Mouse (Mus musculus) ovary, postnatal 10 days (tissue): ENCODE results near the gene Gm9508.
"Not testable (repeated sequence)": the region's sequence is repeated elsewhere in the genome, so short reads cannot be mapped to it uniquely, and the experiment has no call there.

ENCODE experiments used
- DNase-seq: peaks from one replicate; pipeline ENCODE4 v3.0.0; 2022; ENCODE audit warnings: low spot score

The Gm9508 gene

DNA sequence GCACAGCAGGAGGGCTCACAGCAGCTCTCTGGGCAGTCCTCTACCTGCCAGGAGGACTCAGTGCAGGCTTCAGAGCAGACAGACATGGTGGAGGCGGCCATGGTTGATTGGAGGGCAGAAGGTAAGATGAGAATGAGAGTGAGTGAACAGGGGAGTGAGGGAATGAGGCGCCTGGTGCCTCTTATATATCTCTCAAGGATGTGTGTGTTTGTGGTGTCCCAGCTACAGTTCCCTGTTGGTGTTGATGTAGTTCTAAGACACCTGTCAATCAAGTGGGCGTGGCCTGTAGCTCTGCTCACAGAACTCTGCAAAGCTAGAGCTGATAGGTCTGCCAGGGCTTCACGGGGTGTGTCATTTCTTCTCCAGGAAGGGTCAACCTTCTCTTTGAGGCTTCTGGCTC, at the start of gene Gm9508:
TSS of gene Gm9508 (minus strand) at position 101 of the 400 bp plus-strand sequence.
- DNase-seq, result no peak

DNA sequence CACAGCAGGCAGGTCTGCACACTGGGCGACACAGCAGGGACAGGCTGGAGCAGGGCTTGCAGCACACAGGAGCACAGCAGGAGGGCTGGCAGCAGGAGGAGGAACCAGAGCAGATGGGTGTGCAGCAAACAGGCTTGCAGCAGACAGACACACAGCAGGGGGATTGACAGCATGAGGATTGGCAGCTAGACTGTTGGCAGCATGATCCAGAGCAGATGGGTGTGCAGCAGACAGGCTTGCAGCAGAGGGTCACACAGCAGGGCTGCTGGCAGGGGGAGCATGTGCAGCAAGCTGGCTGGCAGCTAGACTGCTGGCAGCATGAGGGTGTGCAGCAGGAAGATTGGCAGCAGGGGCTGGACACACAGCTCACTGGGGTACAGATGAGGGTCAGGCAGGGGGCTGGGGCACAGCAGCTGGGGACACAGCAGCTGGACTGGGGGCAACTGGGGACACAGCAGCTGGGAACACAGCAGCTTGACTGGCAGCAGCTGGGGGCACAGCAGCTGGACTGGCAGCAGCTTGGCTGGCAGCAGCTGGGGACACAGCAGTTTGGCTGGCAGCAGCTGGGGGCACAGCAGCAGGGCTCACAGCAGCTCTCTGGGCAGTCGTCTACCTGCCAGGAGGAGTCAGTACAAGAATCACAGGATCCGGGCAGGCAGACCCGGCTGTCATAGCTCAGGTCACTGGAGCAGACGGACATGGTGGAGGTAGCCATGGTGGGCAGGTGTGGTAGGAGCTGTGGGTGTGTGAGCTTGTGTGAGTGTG, 45.1 kb upstream of the Gm9508 start, which contains the start of gene Gm18596:
TSS of gene Gm18596 (minus strand) at position 715 of the 765 bp plus-strand sequence.
- not testable (repeated sequence) for DNase-seq

GRCm38 (mm10) chr10:77738929-77739328, 41.9 kb upstream of the Gm9508 start:
- no peak for DNase-seq

DNA sequence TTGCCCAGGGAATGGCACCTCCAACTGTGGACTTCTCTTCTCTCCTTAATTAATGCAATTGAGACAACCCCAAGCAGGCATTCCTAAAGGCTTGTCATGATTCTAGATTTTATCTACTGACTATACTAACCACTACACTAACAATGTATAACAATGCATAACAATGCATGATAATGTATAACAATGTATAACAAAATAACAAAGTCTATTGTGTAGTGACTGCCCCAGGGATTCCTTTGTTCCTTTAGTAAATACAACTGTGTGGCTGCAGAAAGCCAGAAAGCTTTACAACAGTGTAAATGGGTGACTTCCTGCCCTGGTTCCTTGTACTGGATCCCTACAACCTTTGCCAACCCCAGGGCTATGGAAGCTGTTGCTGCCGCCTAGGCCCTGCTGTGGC, 38.9 kb upstream of the Gm9508 start:
- no peak for DNase-seq

- DNase-seq, result no peak
Observed at GRCm38 (mm10) chr10:77729241-77729640, 32.2 kb upstream of the Gm9508 start.

- DNase-seq, result no peak
Observed at GRCm38 (mm10) chr10:77728280-77728679, 31.2 kb upstream of the Gm9508 start.

DNA sequence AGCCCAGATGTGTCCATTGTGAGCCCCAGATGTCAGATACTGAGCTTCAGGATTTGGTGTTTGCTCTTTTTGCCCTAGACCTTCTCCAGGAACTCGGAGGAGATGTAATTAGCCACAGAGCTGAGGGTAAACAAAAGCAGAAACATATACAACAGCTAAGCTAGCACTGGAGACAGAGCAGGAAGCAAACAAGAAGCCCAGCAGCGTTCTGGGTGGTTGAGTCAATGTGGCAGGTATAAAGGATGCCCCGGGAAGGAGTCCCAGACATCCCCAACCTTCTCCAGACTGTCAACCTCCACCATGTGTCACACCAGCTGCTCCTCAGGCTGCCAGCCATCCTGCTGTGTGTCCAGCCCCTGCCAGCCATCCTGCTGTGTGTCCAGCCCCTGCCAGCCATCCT, 29.2 kb upstream of the Gm9508 start, which contains the start of gene Gm10100:
TSS of gene Gm10100 (plus strand) at position 301 of the 400 bp plus-strand sequence.
- DNase-seq, result no peak

- DNase-seq, result no peak
Observed at GRCm38 (mm10) chr10:77724855-77725254, 27.8 kb upstream of the Gm9508 start.

- DNase-seq, result not testable (repeated sequence)
Observed at GRCm38 (mm10) chr10:77720299-77720698, 23.3 kb upstream of the Gm9508 start, which contains the start of gene Krtap12-1. Krtap12-1 (plus strand) TSS chr10:77720599.

DNA sequence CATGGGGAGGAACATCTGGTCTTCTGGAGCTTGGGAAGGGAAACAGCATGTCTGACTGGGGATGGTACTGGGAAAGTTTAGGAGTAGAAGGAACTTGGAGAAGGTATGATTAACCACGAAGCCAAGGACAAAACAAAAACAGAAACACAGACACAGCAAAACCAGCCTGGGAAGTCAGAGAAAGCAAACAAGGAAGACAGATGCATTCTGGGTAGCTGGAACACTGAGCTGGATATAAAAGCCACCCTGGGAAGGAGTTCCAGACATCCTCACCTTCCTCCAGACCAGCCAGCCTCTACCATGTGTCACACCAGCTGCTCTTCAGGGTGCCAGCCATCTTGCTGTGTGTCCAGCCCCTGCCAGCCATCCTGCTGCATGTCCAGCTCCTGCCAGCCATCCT, 18.5 kb upstream of the Gm9508 start, which contains the start of gene Gm10142:
TSS of gene Gm10142 (plus strand) at position 301 of the 400 bp plus-strand sequence.
- no peak for DNase-seq

DNA sequence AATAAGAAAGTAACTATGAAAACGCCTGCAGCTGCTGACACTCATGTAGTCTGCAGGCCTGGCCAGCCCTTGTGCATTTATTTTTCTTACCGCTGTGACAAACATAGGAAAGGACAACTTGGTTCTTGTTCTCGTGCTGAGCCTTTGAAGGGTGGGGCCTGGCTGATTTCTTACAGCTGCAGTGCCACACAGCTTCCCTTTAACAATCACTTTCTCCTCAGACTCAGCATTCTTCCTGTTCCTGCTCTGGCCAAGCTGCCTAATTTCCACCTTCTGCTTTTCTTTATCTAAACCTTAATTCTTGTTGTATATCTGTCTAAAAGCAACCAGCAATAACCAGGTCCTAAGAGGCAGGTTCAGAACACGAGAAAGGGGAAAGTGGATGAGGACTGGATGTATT, 16.7 kb upstream of the Gm9508 start:
- DNase-seq, result no peak

DNA sequence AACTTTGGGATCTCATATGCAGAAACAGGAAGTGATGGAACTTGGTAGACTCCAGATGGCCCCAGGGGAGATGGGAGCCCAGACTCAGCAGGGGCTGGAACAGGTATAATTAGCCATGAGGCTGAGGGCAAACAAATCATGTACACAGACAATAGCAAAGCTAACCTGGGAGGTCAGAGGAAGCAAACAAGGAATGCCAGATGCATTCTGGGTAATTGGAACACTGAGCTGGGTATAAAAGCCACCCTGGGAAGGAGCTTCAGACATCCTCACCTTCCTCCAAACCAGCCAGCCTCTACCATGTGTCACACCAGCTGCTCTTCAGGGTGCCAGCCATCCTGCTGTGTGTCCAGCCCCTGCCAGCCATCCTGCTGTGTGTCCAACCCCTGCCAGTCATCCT, 14.1 kb upstream of the Gm9508 start, which contains the start of gene Gm10024:
TSS of gene Gm10024 (plus strand) at position 301 of the 400 bp plus-strand sequence.
- DNase-seq, result not testable (repeated sequence)

DNA sequence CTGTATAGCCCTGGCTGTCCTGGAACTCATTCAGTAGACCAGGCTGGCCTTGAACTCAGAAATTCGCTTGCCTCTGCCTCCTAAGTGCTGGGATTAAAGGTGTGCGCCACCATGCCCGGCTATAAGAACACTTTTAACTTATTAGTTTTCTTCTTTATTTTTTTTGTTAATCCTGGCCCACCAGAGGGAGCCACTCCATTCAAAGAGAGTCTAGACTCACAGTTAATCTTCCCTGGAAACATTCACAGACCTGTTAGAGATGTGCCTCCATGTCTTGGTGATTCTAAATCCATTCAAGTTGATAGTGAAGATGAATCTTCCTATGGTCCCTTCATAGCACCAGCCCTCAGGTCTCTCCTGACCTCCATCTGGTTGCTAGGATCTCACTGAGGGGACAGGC, 12.8 kb upstream of the Gm9508 start:
- no peak for DNase-seq

DNA sequence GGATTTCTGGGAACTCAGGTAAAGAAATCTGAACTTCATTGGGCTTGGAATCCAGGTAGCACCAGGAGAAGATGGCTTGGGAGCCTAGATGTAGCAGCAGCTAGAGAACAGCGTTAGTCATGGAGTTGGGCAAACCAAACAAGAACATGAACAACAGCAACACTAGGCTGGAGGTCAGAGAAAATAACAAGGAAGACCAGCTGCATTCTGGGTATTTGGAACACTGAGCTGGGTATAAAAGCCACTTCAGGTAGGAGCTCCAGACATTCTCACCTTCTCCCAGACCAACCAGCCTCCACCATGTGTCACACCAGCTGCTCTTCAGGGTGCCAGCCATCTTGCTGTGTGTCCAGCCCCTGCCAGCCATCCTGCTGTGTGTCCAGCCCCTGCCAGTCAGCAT, 9.3 kb upstream of the Gm9508 start, which contains the start of gene Gm10272:
TSS of gene Gm10272 (plus strand) at position 301 of the 400 bp plus-strand sequence.
- no peak for DNase-seq

DNA sequence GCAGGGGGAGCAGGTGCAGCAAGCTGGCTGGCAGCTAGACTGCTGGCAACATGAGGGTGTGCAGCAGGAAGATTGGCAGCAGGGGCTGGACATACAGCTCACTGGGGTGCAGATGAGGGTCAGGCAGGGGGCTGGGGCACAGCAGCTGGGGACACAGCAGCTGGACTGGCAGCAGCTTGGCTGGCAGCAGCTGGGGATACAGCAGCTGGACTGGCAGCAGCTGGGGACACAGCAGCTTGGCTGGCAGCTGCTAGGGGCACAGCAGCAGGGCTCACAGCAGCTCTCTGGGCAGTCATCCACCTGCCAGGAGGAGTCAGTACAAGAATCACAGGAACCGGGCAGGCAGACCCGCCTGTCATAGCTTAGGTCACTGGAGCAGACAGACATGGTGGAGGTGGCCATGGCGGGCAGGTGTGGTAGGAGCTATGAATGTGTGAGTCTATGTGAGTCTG, 6.7 kb downstream of the Gm9508 start, which contains the start of gene Gm19402:
TSS of gene Gm19402 (minus strand) at position 402 of the 452 bp plus-strand sequence.
- DNase-seq, result not testable (repeated sequence)

GRCm38 (mm10) chr10:77687021-77687420, 10.0 kb downstream of the Gm9508 start:
- no peak for DNase-seq

DNA sequence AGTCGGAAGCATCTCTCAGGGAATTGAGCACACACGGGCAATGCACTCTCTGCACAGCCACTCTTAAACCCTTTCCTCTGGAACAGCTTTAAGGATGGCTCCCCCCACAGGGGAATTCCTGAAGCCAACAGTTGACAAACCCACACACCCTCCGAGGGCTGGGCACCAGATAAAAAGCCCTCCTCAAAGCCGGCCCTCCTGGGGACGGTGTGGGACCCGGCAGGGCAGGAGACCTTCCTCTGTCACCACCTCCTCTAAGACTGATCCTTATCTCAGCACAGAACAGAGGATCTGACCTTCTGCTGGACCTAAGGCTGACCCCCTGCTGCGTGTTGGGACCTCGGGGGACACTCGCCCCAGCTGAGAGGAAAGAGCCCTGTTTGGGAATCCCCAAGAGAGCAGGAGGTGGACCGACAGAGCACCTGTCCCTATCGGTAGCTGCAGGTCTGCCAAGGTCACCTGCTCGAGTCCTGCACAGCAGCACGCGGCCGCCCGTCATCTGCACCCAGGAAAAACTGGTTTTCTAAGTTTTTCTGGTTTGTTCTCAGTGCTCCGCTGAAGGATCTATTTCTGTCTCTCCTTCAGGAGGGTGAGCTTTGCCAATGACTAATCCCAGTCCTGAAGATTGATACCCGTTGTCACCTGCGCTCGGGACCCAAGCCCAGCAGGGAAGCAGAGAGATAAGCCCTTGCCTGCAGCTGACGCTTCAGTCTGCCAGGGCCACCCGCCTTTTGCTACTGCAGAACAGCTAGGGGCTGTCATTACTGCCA, 11.0 kb downstream of the Gm9508 start, which contains the start of gene Tspear:
TSS of gene Tspear (plus strand) at position 675 of the 770 bp plus-strand sequence.
- no peak for DNase-seq

GRCm38 (mm10) chr10:77684181-77684580, 12.9 kb downstream of the Gm9508 start:
- no peak for DNase-seq

DNA sequence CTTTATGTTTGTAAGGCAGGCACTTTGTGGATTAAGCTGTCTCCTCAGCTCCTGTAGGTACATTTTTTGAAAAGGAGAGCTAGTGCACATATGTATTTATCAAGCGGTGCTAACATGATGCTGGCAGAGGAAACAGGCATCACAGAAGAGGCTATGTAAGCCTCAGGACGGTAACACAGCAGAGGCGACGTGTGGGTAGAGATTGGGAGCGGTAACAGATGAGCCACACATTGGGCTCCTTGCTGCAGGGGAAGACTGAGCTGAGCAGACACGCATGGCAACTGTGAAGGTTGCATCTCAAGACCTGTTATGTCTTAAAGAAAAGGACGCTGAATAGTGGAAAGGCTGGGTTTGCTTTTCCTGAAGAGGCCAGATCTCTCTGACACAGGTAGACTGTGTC, 14.0 kb downstream of the Gm9508 start:
- DNase-seq, result no peak

DNA sequence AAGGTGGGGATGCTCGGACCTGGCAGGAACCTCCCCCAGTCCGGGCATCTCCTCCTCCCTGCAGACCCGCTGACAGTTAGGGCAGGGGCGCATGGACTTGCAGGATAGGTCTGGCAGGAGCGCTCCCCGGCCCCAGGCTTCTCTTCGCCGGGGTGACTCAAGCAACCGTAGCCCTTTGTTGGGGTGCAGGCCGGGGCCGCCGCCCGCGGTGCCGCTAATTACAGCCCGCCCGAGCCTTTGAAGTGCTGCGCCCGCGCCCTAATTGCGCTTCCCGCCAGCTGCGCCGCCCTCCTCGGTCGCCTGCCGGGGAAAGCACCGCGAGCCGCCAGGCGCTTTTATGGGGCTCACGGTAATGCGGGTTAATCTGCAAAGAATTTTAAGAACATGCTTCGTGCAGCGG, 19.5 kb downstream of the Gm9508 start:
- no peak for DNase-seq

DNA sequence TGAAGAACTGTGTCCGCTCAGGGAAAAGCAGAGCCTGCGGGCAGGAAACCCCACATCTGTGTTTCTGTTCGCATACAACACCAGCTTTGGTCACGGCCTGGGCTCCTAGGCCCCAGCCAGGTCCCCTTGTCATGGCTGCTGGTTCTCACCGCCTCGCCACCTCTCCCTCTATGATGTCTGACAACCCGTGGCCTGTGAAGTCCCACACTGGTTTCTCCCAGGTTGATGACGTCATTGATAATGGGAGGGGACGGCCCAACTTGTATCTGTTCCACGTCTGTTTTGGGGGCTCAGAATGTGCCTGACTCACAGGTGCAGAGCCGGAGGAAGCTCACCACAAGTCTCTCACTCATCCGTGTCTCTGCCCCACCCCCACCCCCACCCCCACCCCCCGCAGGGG, 23.3 kb downstream of the Gm9508 start:
- no peak for DNase-seq

DNA sequence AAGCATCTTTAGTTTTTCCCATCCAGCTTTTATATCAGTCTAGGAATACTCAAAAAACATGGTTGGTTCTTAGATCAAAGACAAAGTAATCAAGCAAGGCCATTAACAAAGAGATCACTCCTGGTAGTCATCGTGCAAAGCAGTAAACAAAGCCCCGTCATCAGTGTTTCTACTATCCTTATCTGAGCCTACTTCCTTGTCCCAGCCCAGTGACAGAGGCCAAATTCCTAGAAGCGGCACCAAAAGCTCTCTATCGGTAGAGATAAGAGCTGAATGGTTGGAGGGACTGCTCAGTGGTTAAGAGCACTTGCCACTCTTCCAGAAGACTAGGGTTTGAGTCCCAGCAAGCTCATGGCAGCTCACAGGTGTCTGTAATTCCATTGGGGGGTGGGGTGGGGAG, 25.5 kb downstream of the Gm9508 start:
- DNase-seq, result no peak
